Mouse (Mus musculus) erythroblast, embryonic 14.5 days (primary cell): ENCODE measurements around the gene Nrxn2. TPM values are rescaled to one million over a fixed set of nuclear protein-coding genes. Genes with fewer than 3 reads are reported as not detected.

ENCODE experiments used
- H3K27me3 ChIP-seq: 2 replicates; pipeline ENCODE4 v1.6.1; 2012; ENCODE audit warnings: inconsistent platforms; ENCODE audit not compliant: control insufficient read depth
- H3K36me3 ChIP-seq: 2 replicates; pipeline ENCODE4 v1.6.1; 2012; ENCODE audit warnings: mild to moderate bottlenecking, inconsistent platforms; ENCODE audit not compliant: control insufficient read depth
- H3K4me1 ChIP-seq: 2 replicates; pipeline ENCODE4 v1.6.1; 2012; ENCODE audit warnings: inconsistent platforms; ENCODE audit not compliant: control insufficient read depth
- H3K4me3 ChIP-seq: replicated peaks from 2 replicates; pipeline ENCODE3; 2012; ENCODE audit warnings: moderate library complexity, mild to moderate bottlenecking, inconsistent platforms
- H3K9me3 ChIP-seq: 2 replicates; pipeline ENCODE4 v1.6.1; 2012; ENCODE audit warnings: low read length, inconsistent platforms, mixed read lengths; ENCODE audit not compliant: control insufficient read depth
- GATA1 ChIP-seq: IDR thresholded peaks from 2 replicates; pipeline ENCODE4 v1.6.1; 2012; ENCODE audit warnings: low read length, inconsistent platforms, mixed read lengths
- TAL1 ChIP-seq: IDR thresholded peaks from 3 replicates; pipeline ENCODE4 v1.6.1; 2012; ENCODE audit warnings: low read length, inconsistent platforms, mixed read lengths
- polyA plus RNA-seq: library from polyadenylated mRNA; stranded (reverse); fragments of >175 nt; gene quantifications from 2 replicates; pipeline ENCODE4 v1.2.3, GENCODE M21; 2012

Gene Nrxn2
- polyA plus RNA-seq, 1 experiment, result 0.03 TPM

DNA sequence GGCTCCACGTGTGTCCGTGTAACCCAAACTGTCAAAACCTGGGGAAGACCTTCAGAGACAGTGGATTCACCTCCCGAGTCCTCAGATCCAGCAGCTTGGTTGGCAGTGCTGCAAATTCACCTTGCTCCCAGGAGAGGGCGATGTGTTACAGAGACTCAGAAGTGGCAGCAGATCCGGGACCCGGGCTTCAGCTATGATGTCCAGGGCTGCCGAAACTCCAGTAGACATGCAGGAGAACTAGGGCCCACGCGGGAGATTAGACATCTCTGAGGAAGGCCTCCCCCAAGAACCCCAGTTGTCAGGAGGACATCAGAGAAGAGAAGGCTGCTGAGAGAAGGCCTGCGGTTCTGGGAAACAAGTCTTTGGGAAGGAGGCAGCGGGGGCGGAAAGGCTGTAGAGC, 73.6 kb downstream of the Nrxn2 start:
- no peak overlapping the region for H3K4me3 ChIP-seq
- no peaks in the 10 kb centered on the region for H3K9me3 ChIP-seq
- peaks cover 46% of the 10 kb centered on the region for H3K27me3 ChIP-seq
- no peak for TF ChIP-seq TAL1
- TF ChIP-seq GATA1, result no peak
- no peaks in the 10 kb centered on the region for H3K4me1 ChIP-seq
- H3K36me3 ChIP-seq, result no peaks in the 10 kb centered on the region

DNA sequence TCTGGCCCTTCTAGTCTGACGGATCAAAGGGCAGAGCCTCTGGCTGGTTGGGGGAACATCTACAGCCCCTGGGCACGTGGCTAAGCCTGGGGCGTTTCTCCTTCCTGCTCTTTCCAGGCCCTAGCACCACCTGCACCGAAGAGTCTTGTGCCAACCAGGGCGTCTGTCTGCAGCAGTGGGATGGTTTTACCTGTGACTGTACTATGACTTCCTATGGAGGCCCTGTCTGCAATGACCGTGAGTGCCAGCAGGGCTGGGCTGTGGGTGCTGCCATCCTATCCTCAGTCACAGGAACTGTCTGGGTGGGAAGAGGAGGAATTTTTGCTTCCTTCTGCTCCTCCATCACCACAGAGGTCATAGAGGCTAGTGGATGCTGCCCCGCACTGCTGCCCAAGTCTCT, 74.7 kb downstream of the Nrxn2 start:
- Histone ChIP-seq H3K9me3 (no peaks in the 10 kb centered on the region), H3K36me3 (no peaks in the 10 kb centered on the region), H3K4me3 (no peak overlapping the region), H3K27me3 (peaks cover 57% of the 10 kb centered on the region), H3K4me1 (no peaks in the 10 kb centered on the region)
- TF ChIP-seq TAL1 (no peak), GATA1 (no peak)

DNA sequence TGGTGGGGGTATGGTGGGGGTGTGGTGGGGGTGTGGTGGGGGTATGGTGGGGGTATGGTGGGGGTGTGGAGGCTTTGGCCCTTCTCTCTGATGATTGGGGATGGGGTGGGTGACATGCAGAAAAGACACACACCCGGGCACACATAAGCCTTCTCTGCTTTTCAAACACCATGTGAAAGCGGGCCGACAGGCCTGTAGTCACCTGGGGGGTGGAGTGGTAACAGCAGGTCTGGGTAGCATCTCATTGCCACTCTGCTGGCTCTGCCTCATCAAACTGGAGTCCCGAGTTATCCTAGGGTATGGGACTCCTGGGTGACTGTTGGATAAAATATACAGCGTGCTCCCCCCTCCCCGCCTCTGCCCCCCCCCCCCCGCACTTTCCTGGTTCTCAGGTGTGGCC, 75.5 kb downstream of the Nrxn2 start:
- Histone ChIP-seq H3K4me3 (no peak overlapping the region), H3K27me3 (peaks cover 65% of the 10 kb centered on the region), H3K9me3 (no peaks in the 10 kb centered on the region; the same call in 1 of the 2 replicates), H3K36me3 (no peaks in the 10 kb centered on the region), H3K4me1 (no peaks in the 10 kb centered on the region)
- no peak for TF ChIP-seq TAL1
- TF ChIP-seq GATA1, result no peak

DNA sequence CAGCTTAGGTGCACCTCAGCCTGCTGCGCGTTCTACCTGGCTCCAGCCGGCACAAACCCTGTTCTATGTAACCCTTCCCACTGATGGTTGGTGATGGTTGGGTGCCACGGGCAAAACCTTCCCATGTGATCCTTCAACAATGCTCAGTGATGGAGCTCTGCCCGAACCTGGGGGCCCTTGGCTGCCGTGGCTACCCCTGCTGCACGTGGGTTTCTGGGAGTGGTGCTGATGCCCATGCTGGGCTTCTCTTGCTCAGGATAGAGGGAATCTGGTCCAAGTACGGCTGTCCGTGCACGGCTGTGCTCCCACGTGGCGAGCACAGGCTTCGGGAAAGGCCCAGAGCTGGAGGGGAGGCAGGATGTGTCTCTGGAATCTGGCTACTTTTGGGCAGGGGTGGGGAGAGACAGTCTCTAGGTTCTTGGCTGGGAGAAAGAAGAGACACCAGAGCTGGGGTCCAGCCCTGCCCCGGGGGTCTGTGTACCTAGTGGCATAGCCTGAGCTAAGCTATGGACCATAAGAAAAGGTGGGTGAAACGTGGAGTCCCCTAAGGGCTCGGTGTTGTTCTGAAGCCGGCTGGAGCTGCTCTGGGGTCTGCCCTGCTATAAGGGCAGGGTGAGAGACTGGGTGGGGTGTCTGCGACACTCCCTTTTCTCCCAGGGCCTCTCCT, 76.1 kb downstream of the Nrxn2 start:
- H3K27me3 ChIP-seq, result peaks cover 71% of the 10 kb centered on the region
- no peaks in the 10 kb centered on the region; the same call in 1 of the 2 replicates for H3K9me3 ChIP-seq
- H3K4me3 ChIP-seq, result no peak overlapping the region
- no peaks in the 10 kb centered on the region for H3K36me3 ChIP-seq
- H3K4me1 ChIP-seq, result no peaks in the 10 kb centered on the region
- TF ChIP-seq TAL1 (no peak), GATA1 (no peak)

DNA sequence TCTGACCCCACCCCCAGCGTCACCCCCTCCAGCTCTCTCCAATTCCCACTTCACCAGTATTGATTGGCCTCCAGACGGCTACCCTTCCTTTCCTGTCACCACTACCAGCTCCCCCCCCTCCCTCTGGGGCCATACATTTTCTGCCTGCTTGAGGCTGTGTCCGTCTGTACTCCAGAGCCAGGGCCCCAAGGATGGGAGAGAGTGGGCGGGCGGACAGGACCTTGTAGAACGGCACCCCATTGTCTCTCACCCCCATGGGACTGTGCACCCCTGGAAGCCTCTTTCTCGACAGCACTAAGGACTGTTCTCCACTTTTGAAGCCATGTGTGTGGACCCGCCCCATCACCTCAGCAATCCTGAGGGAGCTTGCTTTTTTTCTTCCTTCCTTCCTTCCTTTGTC, 77.2 kb downstream of the Nrxn2 start:
- H3K4me1 ChIP-seq, result no peaks in the 10 kb centered on the region
- H3K9me3 ChIP-seq, result no peaks in the 10 kb centered on the region; the same call in 1 of the 2 replicates
- H3K27me3 ChIP-seq, result peaks cover 79% of the 10 kb centered on the region
- TF ChIP-seq TAL1 (no peak), GATA1 (no peak)
- H3K36me3 ChIP-seq, result no peaks in the 10 kb centered on the region
- H3K4me3 ChIP-seq, result no peak overlapping the region

DNA sequence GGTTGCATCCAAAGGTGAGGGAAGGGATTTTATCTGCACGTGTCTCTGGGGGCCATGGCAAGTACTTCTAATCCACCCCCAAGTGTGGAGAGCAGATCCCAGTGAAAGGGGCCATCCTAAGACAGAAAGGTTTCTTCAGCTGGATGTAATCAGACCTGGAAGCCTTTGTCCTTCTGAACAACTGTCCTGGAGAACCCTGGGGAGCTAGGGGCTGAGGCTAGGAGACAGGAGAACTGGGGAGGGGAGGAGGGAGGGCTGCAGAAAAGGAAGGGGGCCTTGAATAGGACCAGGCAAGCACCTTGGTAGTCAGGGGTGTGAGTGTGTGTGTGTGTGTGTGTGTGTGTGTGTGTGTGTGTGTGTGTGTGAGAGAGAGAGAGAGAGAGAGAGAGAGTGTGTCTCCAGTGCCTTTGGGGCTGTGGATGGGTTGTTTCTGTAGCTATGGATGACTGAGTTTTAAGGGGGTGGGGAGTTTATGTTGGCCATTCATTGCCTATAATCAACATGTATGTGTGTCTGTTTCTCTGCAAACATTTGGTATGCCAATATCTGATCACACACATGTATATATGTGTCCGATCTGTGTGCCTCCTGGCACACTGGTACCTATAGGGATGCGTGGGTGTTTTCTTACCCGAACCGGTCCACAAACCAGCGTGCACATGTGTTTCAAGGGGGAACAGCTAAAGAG, 78.1 kb downstream of the Nrxn2 start:
- no peaks in the 10 kb centered on the region for H3K36me3 ChIP-seq
- no peak overlapping the region for H3K4me3 ChIP-seq
- H3K9me3 ChIP-seq, result no peaks in the 10 kb centered on the region; the same call in 1 of the 2 replicates
- H3K27me3 ChIP-seq, result peaks cover 85% of the 10 kb centered on the region
- no peaks in the 10 kb centered on the region for H3K4me1 ChIP-seq
- TF ChIP-seq GATA1 (no peak), TAL1 (no peak)

DNA sequence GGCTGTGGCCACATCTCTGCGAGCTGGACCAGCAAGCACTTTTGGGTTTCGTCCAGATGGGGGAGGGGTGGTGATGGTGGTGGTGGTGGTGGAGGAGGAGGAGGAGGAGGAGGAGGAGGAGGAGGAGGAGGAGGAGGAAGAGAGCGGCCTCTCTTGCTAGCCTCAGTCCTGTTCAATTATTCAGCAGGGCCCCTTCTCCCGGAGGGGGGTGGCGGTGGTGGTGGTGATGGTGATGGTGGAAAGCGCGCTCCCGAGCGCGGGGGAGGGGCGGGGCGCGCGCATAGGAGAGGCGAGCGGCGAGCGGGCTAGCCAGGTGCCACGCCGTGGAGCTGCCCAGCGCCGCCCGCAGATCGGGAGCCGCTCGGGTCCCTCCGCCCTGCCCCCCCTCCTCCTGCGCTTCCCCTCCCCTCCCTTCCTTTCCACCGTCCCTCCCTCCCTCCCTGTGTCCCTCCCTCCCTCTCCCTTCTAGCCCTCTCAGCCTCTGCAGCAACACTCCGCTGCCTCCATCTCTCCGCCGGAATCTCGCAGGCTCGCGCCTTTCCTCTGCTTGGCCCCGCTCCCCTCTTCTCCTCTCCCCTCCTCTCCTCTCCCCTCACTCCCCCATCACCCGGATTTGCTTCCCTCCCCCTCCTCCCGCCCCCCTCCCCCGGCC, 78.7 kb downstream of the Nrxn2 start:
- H3K4me1 ChIP-seq, result no peaks in the 10 kb centered on the region; the same call in 1 of the 2 replicates

DNA sequence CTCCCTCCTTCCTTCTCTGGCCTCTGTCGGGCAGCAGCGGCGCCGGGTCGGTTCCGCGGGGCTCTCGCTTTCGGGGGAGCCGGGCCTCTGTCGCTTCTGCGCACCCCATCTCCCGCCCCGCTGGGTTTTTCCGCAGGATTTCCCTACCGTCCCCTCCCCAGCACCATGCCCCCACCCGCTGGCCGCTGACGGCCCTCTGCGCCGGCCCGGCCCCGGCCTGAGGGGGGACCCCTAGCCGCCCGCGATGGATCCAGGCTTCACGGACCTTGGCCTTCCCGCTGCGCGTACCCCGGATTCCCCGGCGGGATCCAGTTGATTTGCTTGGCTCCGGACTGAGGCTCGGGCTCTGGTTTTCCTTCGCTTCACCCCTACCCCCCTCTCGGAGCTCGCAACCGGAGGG, 79.3 kb downstream of the Nrxn2 start:
- no peaks in the 10 kb centered on the region for H3K36me3 ChIP-seq
- TF ChIP-seq TAL1 (no peak), GATA1 (no peak)
- H3K4me1 ChIP-seq, result no peaks in the 10 kb centered on the region; the same call in 1 of the 2 replicates
- H3K9me3 ChIP-seq, result no peaks in the 10 kb centered on the region; the same call in 1 of the 2 replicates
- no peak overlapping the region for H3K4me3 ChIP-seq
- H3K27me3 ChIP-seq, result peaks cover 91% of the 10 kb centered on the region

More for the DNA sequence above, 78.7 kb downstream of the Nrxn2 start:
- Histone ChIP-seq H3K27me3 (peaks cover 91% of the 10 kb centered on the region), H3K36me3 (no peaks in the 10 kb centered on the region), H3K4me3 (no peak overlapping the region), H3K9me3 (no peaks in the 10 kb centered on the region; the same call in 1 of the 2 replicates)
- TF ChIP-seq GATA1, result no peak
- no peak for TF ChIP-seq TAL1
